Mouse (Mus musculus) frontal cortex, adult (tissue): ENCODE data around the gene Sdc4.

Source experiments
- ATAC-seq: cut with Nextera tagmentation; 2 replicates; pipeline ENCODE4 v1.9.2; 2017; ENCODE audit warnings: mild to moderate bottlenecking, moderate library complexity, mixed read lengths; ENCODE audit not compliant: low TSS enrichment

Gene Sdc4

DNA sequence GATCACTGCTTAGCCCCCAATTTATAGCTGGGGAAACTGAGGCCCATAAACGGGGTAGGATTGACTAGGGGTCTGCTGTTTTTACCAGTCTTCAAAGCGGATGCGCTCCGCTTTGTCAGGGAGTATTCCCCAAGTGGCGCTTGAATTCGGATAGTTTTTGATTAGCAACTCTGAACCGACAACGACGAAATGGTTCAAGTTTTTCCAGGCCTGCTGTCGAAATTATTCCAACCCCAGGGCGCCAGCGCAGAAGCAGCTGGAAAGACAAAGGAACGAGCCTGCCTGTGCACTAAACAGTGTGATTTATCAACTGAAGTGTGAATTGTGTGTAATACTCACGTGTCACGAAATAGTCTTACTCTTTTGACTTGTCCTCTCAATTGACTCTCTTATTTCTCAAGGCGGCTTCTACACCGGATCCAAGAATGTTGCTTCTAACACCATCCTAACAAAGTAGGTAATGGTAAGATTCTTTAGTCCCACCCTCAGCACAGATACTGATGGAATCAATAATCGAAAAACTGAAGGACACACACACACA lies at the start of gene Sdc4:
Sdc4 (minus strand) TSS at position 428 of the 541 bp plus-strand sequence.
- ATAC-seq, result no peak

DNA sequence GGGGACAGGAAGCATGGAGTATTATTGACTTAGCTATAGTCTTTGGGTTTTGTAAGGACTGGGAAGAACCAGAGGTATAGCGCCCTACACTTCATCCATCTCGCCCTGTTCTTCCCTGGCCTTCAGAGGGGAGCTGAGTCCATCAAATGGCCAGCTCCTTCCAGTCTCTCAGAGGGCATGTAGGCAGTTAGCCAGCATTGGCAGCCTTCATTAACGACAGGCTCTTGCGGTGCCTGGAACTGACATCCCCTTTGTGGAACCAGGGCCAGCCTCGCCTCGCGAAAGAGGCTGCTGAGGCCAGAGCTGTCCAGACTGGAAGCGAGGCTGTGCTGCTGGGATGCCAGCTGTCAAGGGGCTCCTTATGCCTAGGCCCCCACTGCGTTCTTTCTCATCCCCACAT lies 44.1 kb upstream of the Sdc4 start:
- ATAC-seq, result peak; percentile 13; the same call in 1 of the 2 replicates

DNA sequence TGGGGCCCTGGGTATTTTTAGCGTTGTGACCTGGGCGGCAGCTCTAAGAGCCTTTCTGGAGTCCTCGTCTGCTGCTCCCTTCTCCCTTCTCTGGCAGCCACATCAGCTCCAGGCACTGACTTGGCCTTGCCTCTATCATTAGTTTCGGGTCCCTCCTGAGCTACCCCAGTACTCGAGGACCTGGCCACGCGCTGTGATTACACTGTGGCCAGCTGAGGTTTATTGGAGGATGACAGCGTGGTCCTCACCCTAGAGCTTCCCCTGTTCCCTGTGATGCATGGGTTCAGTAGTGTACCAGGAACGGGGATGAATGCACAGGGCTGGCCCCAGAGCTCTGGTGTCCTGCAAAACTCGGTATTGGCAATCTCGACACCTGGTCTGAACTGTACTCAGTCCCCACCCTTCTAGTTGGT lies 43.4 kb upstream of the Sdc4 start:
- 0 out of 2 replicates have a peak, but pooled peaks have one; percentile 2 for ATAC-seq

DNA sequence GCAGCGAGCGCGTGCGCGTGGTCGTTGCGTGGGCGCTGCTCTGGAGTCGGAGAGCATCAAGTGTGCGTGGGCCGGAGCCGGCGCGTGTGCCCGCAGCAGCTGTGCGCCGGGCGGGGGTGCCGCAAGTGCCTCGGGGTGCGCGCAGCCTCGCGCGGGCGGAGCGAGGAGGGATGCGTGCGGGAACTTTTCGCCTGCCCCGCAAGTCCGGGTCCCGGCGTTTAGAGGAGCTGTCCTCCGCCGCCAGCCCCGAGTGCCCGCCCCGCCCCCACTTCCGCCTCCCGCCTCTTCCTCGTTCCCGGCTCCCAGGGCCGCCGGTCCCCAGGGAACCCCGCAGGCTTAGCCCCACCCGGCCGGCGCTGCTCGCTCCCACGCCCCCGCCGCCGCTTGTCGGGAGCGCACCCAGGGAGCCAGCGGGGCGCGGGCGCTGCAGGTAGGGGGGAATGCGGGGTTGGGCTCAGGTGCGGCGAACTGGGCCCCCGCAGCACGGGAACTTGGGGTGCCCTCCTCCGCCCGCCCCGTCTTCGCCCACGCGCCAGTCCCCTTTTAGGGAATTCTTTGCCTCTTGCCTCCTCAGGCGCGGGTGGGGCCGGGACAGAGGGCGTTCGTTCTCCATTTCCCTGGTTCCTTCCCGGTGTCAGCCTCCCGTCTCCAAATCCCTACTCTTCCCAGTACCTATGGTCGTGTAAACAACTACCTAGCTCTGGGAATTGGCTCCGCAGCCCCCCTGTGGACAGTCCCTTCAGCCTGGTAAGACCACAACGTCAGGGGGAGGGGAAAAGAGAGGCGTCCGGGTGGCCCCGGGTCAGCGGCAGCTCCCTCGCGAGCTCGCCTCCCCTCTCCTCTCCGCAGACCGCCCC lies 42.8 kb upstream of the Sdc4 start:
- ATAC-seq, result peak; percentile 35

DNA sequence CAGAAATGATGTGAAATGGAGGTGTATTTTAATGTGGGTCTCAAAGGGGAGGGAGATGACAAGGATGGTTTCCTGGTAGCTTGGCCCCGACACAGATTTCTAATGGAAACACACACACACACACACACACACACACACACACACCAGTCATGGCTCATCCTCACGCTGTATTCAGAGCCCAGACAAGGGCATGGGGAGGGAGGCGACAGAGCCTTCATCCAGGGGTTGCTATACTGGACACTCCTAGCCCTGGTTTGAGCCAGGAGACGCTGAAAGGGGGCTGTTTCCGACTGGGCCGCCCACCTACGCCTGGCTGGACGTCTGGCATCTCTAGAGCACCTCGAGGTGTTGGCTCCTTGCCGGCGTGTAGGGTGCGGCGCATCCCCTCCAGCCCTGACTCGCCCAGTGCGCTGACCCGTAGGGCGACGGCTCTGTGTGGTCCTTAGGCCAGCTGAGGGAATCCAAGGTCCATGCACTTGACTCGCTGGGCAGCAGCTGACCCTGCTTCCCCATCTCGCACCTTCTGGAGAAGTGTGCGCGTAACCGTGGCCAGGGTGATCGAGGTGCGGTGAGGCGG lies 42.1 kb upstream of the Sdc4 start, which contains the start of gene Dbndd2:
Dbndd2 (plus strand) TSS at position 426 of the 577 bp plus-strand sequence.
- ATAC-seq, result peak; percentile 24; the same call in 1 of the 2 replicates

DNA sequence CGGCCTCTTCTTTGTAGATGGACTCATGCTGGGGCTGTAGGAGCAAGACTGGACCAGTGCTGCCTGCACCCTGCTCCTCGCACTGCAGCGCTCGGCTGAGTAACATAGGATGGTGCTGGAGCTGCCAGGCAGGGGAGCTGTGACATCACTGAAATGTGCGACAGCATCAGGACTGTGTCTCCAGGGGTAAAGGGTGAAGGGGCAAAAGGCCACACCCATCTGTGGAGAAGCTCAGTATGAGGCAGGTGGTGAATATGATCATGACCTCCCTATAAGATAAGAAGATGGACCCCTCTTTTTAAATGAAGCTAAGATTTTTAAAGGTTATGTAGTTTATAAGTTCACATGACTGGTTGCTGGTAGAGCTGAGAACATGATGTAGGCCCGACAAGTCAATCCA lies 29.9 kb upstream of the Sdc4 start, which contains the start of gene Trp53tg5:
Trp53tg5 (minus strand) TSS at position 101 of the 400 bp plus-strand sequence.
- ATAC-seq, result no peak

DNA sequence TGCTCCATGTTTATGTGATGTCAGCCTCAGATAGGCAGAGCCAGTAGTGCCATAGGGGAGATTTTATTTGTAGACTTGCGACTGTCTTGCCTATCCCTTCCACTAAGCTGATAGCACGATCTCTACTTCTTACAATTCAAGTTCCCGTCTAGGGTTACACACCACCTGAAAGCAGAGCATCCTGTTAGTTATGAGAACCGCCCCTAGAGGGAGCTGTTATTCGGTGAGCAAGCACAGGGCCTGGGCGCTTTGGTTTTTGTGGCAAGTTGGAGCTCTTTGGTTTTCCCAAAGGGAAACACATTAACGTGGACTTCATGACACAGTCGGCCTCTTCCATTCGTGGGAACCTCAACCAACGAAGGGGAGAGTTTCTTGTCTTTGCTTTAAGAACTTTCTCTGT lies 26.6 kb upstream of the Sdc4 start:
- peak; percentile 64; the same call in 1 of the 2 replicates for ATAC-seq

DNA sequence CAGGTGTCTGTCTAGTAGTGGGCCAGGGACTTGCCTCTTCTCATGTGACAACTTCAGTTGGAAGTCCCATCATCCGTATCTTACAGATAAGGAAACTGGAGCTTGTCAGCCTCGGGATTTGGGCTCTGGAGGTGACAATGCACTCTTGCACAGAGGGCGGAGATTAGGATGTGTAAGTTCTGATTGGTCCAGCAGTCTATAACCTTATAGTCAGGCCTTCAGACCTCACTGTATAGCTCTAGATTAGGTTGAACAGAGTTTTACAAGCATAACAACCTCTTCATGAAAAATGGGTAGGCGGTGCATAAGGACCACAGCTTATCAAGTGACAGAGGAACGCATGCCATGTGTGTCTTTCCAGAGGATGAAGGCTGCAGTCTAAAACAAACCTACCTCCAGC lies 23.1 kb upstream of the Sdc4 start:
- no peak for ATAC-seq

DNA sequence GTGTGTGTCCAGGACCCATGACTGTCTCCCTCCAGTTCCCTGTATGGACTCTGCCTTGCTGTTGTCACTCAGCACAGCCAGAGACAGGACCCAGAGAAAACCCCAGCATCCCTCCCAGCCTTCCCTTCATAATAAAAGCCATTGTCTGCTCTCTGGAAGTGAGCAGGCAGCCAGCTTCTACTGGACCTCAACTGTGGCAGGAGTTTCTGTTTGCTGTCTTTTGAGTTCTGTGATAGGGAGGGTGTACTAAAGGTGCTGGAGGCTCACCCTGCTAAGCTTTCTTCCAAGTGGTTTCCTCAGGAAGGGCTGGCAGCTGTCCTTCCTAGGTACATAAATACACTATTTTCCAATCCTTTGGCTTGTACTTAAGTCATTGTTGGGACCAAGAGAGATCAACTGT lies 21.5 kb upstream of the Sdc4 start:
- ATAC-seq, result no peak

DNA sequence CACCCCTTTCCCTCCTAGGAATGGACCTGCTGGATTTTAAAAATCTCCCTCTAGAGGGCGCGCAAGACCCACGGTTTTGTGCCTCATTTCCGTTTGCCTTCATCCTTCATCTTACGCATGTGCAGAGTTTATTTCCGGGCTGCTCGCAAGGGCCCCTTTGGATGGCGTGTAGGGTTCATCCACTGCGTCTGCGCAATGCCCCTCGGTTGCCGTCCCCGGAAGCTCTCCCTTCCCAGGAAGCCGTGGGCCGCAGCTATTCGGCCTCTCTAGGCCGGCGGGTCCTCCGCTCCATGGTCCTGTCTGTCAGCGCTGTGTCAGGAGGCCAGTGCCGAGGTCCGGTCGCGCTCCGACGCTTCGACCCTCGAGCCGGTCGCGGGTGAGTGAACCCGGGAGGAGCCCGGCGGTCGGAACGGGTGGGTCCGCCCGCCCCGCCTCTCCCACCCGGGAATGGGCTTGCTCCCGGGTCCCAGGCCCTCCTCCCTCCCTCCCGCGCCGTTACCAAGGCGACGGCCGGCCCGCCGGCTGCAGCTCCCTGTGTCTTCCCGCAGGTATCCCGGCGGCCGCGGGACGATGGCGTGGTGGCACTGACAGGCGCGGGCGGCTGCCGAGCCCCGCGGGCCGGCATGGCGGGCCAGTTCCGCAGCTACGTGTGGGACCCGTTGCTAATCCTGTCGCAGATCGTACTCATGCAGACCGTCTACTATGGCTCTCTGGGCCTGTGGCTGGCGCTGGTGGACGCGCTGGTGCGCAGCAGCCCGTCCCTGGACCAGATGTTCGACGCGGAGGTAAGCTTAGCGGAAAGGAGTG lies 17.3 kb upstream of the Sdc4 start, which contains the start of gene Gm20458:
Gm20458 (plus strand) TSS at position 223 of the 807 bp plus-strand sequence.
- peak; percentile 96 for ATAC-seq

DNA sequence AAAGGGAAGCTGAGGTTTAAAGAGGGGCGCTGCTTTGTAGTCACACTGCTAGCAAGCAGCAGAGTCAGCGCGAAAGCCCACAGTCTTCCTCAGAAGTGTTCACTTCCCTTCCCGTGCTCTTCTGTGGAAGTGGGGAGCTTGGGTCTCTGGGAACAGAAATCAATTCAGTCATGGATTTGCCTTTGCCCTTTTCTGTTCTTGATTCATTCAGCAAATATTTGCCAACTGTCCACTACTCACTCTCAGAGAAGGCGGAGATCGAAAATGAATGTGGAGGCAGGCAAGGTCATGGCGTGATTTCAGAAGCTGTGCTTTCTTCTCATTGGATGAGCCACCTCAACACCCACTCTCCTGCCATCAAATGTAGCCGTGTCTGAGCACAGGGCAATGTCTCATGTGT lies 14.8 kb upstream of the Sdc4 start:
- no peak for ATAC-seq

DNA sequence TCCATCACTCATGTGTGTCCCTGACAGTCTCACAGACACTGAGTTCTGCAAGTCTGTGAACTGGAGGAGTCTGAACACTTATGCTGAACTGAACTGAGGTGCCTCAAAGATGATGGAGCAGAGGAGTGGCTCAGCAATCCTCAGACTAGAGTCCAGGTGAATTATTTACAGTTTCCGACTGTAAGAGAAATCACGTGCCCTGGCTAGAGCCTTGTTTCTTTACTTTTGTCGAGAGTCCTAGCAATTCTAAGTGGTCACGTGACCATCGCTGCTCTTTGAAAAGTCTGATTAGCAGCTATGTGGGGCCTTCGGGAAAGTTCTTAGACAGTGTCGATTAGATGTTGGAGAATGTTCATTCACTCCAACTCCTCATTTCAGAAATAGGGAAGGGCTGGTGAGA lies 14.3 kb upstream of the Sdc4 start:
- ATAC-seq, result no peak

DNA sequence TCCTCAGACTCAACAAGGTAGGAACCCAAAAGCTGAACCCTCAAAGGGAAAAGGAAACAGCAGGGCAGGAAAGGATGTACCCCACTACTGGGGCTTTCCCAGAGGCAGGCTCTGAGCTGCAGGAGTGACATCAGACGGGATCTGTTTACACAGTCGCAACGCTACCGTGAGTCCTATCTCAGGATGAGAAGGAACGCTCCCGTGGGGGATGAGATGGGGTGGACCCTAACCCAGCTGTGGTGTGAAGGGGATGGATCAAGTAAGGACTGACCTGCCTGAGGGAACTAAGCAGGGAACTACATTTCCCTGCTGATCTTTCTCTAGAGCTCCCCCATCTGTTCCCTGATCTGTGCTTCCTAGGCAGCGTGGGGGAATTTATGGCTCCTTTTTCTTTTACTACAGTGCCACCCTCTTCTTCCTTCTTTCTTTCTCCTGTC lies 13.2 kb upstream of the Sdc4 start, which contains the start of gene Sys1:
Sys1 (plus strand) TSS at position 101 of the 437 bp plus-strand sequence.
- peak; percentile 33; the same call in 1 of the 2 replicates for ATAC-seq

DNA sequence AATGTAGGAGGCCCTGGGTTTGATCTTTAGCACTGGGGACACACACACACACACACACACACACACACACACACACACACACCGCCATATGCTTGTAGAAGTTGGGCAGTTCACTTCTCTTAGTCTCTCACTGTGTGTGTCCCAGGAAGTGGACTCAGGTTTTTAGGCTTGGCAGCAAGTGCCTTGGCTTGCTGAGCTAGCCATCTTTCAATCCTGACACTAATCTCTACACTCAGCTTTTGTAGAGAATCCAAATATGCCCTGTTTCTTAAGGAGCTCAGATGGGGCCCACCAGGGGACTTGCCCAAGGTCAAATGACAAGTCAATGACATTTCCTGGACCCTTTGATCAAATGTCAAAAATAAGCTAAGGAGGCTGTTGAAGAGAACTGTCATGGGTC lies 12.7 kb upstream of the Sdc4 start:
- ATAC-seq, result no peak

DNA sequence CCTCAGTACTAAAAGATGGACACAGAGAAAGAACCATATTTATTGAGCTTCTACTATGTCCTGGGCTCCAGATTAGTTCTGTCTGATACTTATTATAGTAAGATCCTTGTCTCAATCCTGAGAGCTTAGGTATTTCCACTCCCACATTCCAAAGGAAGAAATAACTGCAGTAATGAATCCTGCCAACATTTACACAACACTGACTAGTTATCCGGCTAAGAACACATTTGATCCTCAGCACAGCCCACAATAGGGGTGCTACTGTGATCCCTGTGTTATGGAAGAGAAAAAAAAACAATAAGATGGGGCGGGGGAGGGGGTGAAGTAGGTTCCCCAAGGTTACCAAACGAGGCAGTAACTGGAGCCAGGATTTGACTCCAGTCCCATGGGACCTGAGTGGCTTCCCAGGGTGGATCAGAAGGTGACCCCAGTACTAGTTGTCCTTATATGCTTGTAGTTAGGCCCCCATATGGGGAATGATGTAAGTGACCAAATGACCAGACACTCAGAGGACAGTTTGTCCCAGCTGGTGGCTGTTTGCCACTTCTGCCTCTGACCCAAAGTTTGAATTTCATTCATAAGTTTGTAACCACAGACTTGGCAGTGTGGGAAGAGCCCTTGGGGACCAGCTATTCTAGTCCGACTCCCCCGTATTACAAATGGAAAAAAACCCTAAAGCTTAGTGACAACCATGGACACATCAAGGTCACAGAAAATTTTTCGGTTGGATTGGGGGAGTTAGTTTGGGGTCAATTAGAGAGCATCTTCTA lies 11.9 kb upstream of the Sdc4 start:
- no peak; the same call in 1 of the 2 replicates for ATAC-seq

DNA sequence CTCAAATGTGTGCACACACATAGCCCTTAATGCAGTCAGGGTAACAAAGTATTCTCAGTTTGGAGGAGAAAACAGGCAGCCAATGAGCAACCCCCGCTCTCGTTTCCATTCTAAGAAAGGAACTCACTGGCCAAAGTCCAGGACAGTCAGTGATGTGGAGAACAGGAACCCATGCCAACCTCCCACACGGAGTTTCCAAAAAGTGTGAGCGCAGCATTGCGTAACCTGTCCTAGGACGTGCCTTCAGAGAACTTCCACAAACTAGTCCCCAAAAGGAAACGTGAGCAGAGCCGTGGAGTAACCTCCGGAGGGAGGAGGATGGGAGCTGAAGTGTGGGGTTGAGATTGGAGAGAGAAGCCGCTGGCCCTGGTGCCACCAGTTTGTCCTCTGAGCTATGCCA lies 11.2 kb upstream of the Sdc4 start:
- ATAC-seq, result peak; percentile 80

DNA sequence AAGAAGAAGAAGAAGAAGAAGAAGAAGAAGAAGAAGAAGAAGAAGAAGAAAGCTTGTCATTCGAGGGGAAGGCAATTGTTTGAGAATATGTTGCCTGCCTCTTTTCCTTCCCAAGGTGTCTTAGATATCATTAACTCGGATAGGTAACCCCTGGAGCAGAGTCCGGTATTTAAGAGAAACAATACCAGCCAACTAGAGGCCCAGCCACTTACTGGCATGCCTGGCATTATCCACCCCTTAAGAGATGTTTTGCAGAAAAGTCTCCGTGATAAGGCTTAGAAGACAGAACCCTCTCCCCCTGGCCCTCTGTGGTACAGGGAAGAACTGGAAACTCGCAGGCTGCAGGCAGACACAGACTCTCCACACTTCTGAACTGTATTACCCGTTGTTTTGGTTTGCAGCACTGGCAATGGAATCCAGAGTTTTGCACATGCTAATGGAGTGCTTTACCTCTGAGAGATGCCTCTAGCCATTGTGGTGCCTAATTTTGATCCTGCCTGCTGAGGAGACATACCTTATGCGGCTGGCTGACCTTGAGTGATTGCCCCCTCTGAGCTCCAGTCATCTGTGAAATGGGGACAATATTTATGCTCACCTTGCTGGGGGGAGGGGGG lies 10.3 kb upstream of the Sdc4 start:
- no peak for ATAC-seq

DNA sequence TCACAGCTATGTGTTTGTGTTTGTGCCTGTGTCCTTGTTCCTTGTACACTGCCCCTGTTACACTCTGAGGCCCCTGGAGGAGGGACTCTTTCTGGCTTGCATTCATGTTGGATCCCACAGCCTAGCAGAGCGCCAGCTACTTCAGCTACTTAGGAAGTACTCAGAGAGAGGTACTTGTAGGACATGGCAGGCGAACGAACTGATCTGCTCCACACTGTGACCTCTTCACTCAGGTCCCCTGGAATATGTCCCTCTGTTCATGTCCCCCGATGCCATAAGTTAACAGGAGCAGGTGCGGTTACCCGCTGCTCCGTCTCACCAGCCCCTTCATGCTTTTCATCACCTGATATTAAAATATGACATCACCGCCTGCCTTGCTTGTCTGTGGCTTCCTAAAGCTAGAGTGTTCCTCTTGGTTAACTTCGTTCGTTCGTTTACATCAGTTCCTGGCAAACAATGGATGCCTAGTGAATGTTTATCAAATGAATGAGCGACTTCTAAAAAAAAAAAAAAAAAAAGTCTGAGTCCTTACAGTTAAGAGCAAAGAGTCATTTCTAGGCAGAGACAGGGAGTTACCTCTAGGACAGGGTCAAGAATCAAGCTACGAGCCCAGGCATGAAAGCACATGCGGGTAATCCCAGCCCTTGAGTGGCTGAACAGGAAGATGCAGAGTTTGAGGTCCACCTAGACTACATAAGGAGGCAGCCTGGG lies 9.5 kb upstream of the Sdc4 start:
- ATAC-seq, result no peak

DNA sequence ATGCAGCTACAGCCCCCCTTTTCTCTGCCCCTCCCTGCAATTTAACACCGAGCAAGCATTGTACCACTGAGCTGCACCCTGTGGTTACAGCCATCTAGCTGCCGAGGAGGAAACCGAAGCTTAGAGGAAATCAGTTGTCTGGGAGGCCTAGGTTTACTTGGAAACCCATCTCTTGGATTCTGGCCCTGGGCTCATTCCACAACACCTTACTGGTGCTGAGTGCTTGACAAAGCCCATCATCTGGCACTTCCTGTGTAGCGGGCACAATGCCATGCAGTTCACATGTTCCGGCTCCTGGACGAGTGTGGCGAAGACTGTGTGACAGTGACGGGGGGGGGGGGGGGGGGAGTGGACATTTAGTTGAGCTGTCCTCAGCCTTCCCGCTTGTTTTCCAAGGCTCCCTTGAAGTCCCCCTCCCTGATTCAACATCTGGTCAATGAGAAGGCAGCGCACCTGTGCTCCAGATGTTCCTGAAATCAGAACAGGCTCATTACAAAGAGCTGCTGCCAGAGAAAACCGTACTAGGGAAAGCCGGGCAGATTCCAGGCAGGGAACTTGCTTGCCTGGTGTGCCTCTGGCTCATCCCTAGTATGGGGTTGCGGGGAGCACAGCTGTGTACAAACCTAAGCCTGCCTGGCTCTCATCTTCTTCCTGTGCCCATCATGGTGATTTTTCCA lies 8.5 kb upstream of the Sdc4 start:
- ATAC-seq, result no peak
